Mouse (Mus musculus) intestine, embryonic 16.5 days (tissue): ENCODE results near the gene Lpin3. TPM values are rescaled to one million over a fixed set of nuclear protein-coding genes. Genes with fewer than 3 reads are reported as not detected.
A peak's percentile ranks its signal among the peaks of the same experiment; 100 is the strongest.

Experiments
- ATAC-seq: fragments of 200-750 bp; cut with Nextera tagmentation; 2 replicates; pipeline ENCODE4 v1.8.0; 2017; ENCODE audit warnings: moderate TSS enrichment, moderate library complexity
- H3K27ac ChIP-seq: fragments of 300-500 bp; sonication (generic); 2 replicates; pipeline ENCODE4 v1.5.1; 2014; ENCODE audit warnings: mild to moderate bottlenecking, low read length
- H3K27me3 ChIP-seq: fragments of 300-500 bp; sonication (generic); replicated peaks from 2 replicates; pipeline ENCODE4 v1.6.1; 2014; ENCODE audit warnings: low read length, control low read depth, mixed read lengths; ENCODE audit not compliant: control insufficient read depth, insufficient read depth
- H3K36me3 ChIP-seq: fragments of 300-500 bp; sonication (generic); 2 replicates; pipeline ENCODE4 v1.6.1; 2014; ENCODE audit warnings: low read length, control low read depth; ENCODE audit not compliant: control insufficient read depth, insufficient read depth
- H3K4me1 ChIP-seq: fragments of 300-500 bp; sonication (generic); 2 replicates; pipeline ENCODE4 v1.6.1; 2014; ENCODE audit warnings: low read length, control low read depth, mixed read lengths; ENCODE audit not compliant: control insufficient read depth, insufficient read depth
- H3K4me2 ChIP-seq: fragments of 300-500 bp; sonication (generic); 2 replicates; pipeline ENCODE4 v1.6.1; 2014; ENCODE audit warnings: low read depth, low read length, control low read depth
- H3K4me3 ChIP-seq: fragments of 300-500 bp; sonication (generic); 2 replicates; pipeline ENCODE4 v1.5.1; 2014; ENCODE audit warnings: mild to moderate bottlenecking, low read length
- H3K9ac ChIP-seq: fragments of 300-500 bp; sonication (generic); 2 replicates; pipeline ENCODE4 v1.6.1; 2014; ENCODE audit warnings: low read depth, low read length
- H3K9me3 ChIP-seq: fragments of 300-500 bp; sonication (generic); 2 replicates; pipeline ENCODE4 v1.6.1; 2016; ENCODE audit warnings: low read length, control low read depth; ENCODE audit not compliant: control insufficient read depth
- WGBS: fragments of 180-500 bp; shearing (Covaris S2); extraction: QIAGEN DNeasy Blood & Tissue Kit; methylation state at CpG from one replicate; pipeline ENCODE4 v1.1.7; 2014; 5-methylcytosine and 5-hydroxymethylcytosine counted together
- polyA plus RNA-seq: library from polyadenylated mRNA; unstranded; fragments of >200 nt; fragmentation: Nextera tagmentation; extraction: Ambion mirVana; gene quantifications from 2 replicates; pipeline ENCODE4 v1.2.1, GENCODE M21; 2015

The Lpin3 gene
- 11.9 and 14.0 TPM in 2 replicates for polyA plus RNA-seq

DNA sequence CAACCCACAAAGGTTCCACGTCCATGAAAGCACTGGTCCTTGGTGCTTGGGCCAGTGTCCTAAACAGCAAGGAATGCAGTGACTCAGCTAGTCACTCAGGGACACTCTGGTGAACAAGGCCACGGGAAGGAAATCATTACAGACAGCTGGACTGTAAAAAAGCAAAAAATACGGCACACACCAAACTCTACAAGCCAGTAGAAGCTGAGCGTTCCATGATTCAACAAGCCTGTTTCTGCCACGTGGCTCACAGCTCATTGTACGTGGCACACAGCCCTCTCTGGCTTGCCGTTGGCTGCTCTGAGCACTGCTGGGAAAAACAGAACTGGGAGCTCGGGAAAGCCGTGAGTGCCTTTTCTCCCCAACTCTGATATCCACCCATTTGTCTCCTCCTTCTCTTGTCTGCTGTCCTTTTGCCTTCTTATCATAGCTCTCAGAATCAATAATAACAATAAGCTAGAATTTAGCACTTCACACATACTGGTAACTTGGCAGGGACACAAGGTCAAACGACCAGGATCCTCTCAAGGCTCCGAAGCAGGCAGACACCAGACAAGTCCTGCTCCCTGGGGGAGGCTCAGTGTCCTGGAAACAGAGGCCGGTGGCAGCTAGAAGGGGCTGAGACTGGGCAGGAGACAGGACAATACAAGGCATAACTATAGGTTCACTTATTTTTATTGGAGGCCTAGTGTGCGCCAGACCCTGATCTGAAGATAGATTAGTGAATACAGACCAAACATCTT is at the start of gene Lpin3:
TSS of gene Lpin3 (plus strand) at position 218 of the 743 bp plus-strand sequence.
- WGBS = 59% methylated on average over 13 of the region's 13 CpGs
- Histone ChIP-seq H3K9ac (no peak within 1 kb of the TSS), H3K4me1 (no peaks in the 10 kb centered on the region), H3K27me3 (no peaks in the 10 kb centered on the region), H3K4me2 (no peak within 1 kb of the TSS), H3K27ac (0 out of 2 replicates have a peak within 1 kb of the TSS, but pooled peaks have one; percentile 16), H3K4me3 (no peak within 1 kb of the TSS), H3K36me3 (no peaks in the 10 kb centered on the region), H3K9me3 (no peaks in the 10 kb centered on the region)
- ATAC-seq = peak; percentile 46; the same call in 1 of the 2 replicates

- H3K9me3 ChIP-seq = no peaks in the 10 kb centered on the region
- H3K36me3 ChIP-seq = no peaks in the 10 kb centered on the region
- H3K4me3 ChIP-seq = no peak overlapping the region
- H3K4me2 ChIP-seq = no peak overlapping the region
- no peak overlapping the region for H3K27ac ChIP-seq
- H3K9ac ChIP-seq = no peak overlapping the region
- no peaks in the 10 kb centered on the region for H3K4me1 ChIP-seq
- ATAC-seq = no peak
- no peaks in the 10 kb centered on the region for H3K27me3 ChIP-seq
These were observed 39.6 kb upstream of the Lpin3 start for GRCm38 (mm10) chr2:160840838-160841237.

- H3K9me3 ChIP-seq = no peaks in the 10 kb centered on the region
- 79% methylated on average over 1 of the region's 1 CpGs for WGBS
- H3K27ac ChIP-seq = no peak overlapping the region
- H3K9ac ChIP-seq = no peak overlapping the region
- H3K4me2 ChIP-seq = no peak overlapping the region
- ATAC-seq = no peak
- no peaks in the 10 kb centered on the region for H3K27me3 ChIP-seq
- H3K4me1 ChIP-seq = no peaks in the 10 kb centered on the region
- H3K36me3 ChIP-seq = no peaks in the 10 kb centered on the region
- H3K4me3 ChIP-seq = no peak overlapping the region
These were observed 32.8 kb upstream of the Lpin3 start for GRCm38 (mm10) chr2:160847664-160848063.

- H3K27ac ChIP-seq = no peak overlapping the region
- H3K4me3 ChIP-seq = no peak overlapping the region
- no peak for ATAC-seq
- WGBS = 85% methylated on average over 2 of the region's 2 CpGs
- no peak overlapping the region for H3K4me2 ChIP-seq
- H3K9me3 ChIP-seq = no peaks in the 10 kb centered on the region
- no peaks in the 10 kb centered on the region for H3K36me3 ChIP-seq
- no peaks in the 10 kb centered on the region for H3K27me3 ChIP-seq
- H3K4me1 ChIP-seq = no peaks in the 10 kb centered on the region
- no peak overlapping the region for H3K9ac ChIP-seq
These were observed 32.3 kb upstream of the Lpin3 start for GRCm38 (mm10) chr2:160848186-160848585.

DNA sequence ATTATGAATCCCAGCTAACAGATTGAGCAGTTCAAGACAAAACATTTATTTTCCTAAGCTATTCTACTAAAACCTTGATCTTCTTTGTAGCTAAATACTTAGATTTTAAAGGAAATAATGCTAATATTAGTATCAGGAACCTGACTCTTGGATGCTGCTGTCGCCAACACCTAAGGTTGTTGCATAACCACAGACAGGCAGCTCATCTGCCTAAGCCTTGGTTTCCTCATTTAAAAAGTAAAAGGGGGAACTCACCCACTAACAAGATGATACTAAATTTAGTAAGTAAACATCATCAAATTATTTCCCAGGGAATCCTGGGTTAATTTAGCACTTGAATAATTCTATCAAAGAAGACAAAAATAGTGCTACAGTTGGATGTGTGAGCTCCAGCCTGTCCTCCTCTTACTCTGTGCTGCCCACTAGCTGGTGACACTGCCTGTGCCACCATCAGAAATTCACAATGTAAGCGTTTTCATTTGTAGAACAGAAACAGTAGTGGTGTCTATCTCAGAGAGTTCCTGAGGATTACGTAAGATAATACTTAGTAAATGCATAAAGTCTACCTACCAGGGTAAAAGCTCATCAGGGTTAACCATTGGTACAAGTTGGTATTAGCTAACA is 30.7 kb upstream of the Lpin3 start:
- H3K27me3 ChIP-seq = no peaks in the 10 kb centered on the region
- ATAC-seq = no peak
- no peaks in the 10 kb centered on the region for H3K9me3 ChIP-seq
- H3K4me3 ChIP-seq = no peak overlapping the region
- 82% methylated on average over 3 of the region's 3 CpGs for WGBS
- H3K4me2 ChIP-seq = no peak overlapping the region
- no peaks in the 10 kb centered on the region for H3K36me3 ChIP-seq
- no peak overlapping the region for H3K27ac ChIP-seq
- no peak overlapping the region for H3K9ac ChIP-seq
- no peaks in the 10 kb centered on the region for H3K4me1 ChIP-seq

DNA sequence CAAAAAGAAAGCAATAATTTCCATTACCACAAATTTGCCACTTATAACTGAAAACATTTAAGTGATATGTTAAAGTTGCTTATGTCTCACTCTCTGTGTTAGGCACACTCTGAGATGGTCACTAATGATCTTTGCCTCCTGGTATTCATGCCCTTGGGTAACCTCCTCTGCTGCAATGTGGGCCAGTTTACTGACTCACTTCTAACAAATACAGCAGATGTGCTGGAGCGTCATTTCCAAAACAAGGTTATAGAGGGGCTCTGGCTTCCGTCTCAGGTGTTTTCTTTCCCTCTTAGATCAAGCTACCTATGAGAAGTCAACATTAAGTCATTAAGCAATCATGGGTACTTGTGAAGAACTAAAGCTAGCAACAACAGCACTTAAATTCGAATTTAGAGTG is 30.1 kb upstream of the Lpin3 start:
- Histone ChIP-seq H3K4me2 (no peak overlapping the region), H3K36me3 (no peaks in the 10 kb centered on the region), H3K9ac (no peak overlapping the region), H3K27ac (no peak overlapping the region), H3K4me1 (no peaks in the 10 kb centered on the region), H3K27me3 (no peaks in the 10 kb centered on the region), H3K4me3 (no peak overlapping the region), H3K9me3 (no peaks in the 10 kb centered on the region)
- ATAC-seq = no peak
- WGBS = 78% methylated on average over 3 of the region's 3 CpGs

- Histone ChIP-seq H3K36me3 (no peaks in the 10 kb centered on the region), H3K4me1 (no peaks in the 10 kb centered on the region), H3K4me3 (no peak overlapping the region), H3K9me3 (no peaks in the 10 kb centered on the region), H3K4me2 (no peak overlapping the region), H3K27ac (no peak overlapping the region), H3K27me3 (no peaks in the 10 kb centered on the region), H3K9ac (no peak overlapping the region)
- no peak for ATAC-seq
These were observed 25.8 kb upstream of the Lpin3 start for GRCm38 (mm10) chr2:160854687-160855086.

GRCm38 (mm10) chr2:160856359-160857102 is 23.9 kb upstream of the Lpin3 start:
- Histone ChIP-seq H3K9ac (no peak overlapping the region), H3K4me2 (no peak overlapping the region), H3K4me3 (no peak overlapping the region), H3K4me1 (no peaks in the 10 kb centered on the region), H3K27me3 (no peaks in the 10 kb centered on the region), H3K27ac (no peak overlapping the region), H3K9me3 (no peaks in the 10 kb centered on the region), H3K36me3 (no peaks in the 10 kb centered on the region)
- 78% methylated on average over 5 of the region's 5 CpGs for WGBS
- no peak for ATAC-seq

DNA sequence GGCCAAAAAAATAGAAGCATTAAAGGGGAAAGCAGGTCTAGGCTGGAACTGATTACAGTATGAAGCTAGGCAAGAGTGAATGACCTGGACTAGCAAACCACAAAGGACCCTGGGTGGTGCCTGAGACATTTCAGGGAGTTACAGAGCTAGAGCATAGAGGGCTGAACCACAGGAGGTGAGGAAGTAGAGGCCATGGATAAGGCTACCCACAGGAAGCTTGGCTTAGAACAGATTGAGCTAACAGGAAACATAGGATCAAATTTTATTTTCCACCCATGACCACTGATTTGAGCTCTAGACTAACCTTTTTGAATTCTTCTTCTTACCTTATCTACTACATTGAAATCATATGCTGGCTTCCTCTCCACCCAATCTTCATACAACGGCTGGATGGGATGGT is 20.1 kb upstream of the Lpin3 start:
- H3K27me3 ChIP-seq = no peaks in the 10 kb centered on the region
- H3K9me3 ChIP-seq = no peaks in the 10 kb centered on the region
- no peak overlapping the region for H3K4me3 ChIP-seq
- no peaks in the 10 kb centered on the region for H3K4me1 ChIP-seq
- no peak for ATAC-seq
- H3K9ac ChIP-seq = no peak overlapping the region
- H3K27ac ChIP-seq = no peak overlapping the region
- 83% methylated on average over 1 of the region's 1 CpGs for WGBS
- no peak overlapping the region for H3K4me2 ChIP-seq
- H3K36me3 ChIP-seq = no peaks in the 10 kb centered on the region
